Mouse (Mus musculus) erythroblast, embryonic 14.5 days (primary cell): ENCODE data around the gene Swap70.

Source experiments
- GATA1 ChIP-seq: IDR thresholded peaks from 2 replicates; pipeline ENCODE4 v1.6.1; 2012; ENCODE audit warnings: low read length, inconsistent platforms, mixed read lengths
- TAL1 ChIP-seq: IDR thresholded peaks from 3 replicates; pipeline ENCODE4 v1.6.1; 2012; ENCODE audit warnings: low read length, inconsistent platforms, mixed read lengths

GRCm38 (mm10) chr7:110313392-110314055, 92.0 kb downstream of the Swap70 start:
- TF ChIP-seq TAL1 (no peak), GATA1 (no peak)
